Mouse (Mus musculus) midbrain, postnatal 0 days (tissue): ENCODE measurements around the gene Rps6. TPM values are rescaled to one million over a fixed set of nuclear protein-coding genes. Genes with fewer than 3 reads are reported as not detected.
"Not testable (repeated sequence)": the region's sequence is repeated elsewhere in the genome, so short reads cannot be mapped to it uniquely, and the experiment has no call there.

Experiments used
- ATAC-seq: fragments of 200-750 bp; cut with Nextera tagmentation; 2 replicates; pipeline ENCODE4 v1.8.0; 2017; ENCODE audit warnings: moderate number of reproducible peaks, mild to moderate bottlenecking, moderate TSS enrichment, moderate library complexity; ENCODE audit not compliant: low FRiP score
- DNase-seq: peaks from one replicate; pipeline ENCODE4 v3.0.0-alpha.2; 2015; ENCODE audit warnings: low spot score
- H3K27ac ChIP-seq: fragments of 300-500 bp; sonication (generic); 2 replicates; pipeline ENCODE4 v1.5.1; 2014; ENCODE audit warnings: low read depth, mild to moderate bottlenecking, low read length, mixed read lengths
- H3K27me3 ChIP-seq: fragments of 300-500 bp; sonication (generic); 2 replicates; pipeline ENCODE4 v1.6.1; 2014; ENCODE audit warnings: low read length, control low read depth, mixed read lengths; ENCODE audit not compliant: insufficient read depth
- H3K36me3 ChIP-seq: fragments of 300-500 bp; sonication (generic); 2 replicates; pipeline ENCODE4 v1.6.1; 2014; ENCODE audit warnings: low read length, control low read depth, mixed read lengths; ENCODE audit not compliant: insufficient read depth
- H3K4me1 ChIP-seq: fragments of 300-500 bp; sonication (generic); 2 replicates; pipeline ENCODE4 v1.6.1; 2014; ENCODE audit warnings: mild to moderate bottlenecking, control low read depth, antibody characterized with exemption, low read length, mixed read lengths; ENCODE audit not compliant: insufficient read depth
- H3K4me2 ChIP-seq: fragments of 300-500 bp; sonication (generic); 2 replicates; pipeline ENCODE4 v1.6.1; 2014; ENCODE audit warnings: low read depth, mild to moderate bottlenecking, low read length, mixed read lengths; ENCODE audit not compliant: poor library complexity, severe bottlenecking
- H3K4me3 ChIP-seq: fragments of 300-500 bp; sonication (generic); 2 replicates; pipeline ENCODE4 v1.5.1; 2014; ENCODE audit warnings: low read depth, mild to moderate bottlenecking, low read length, moderate library complexity
- H3K9ac ChIP-seq: fragments of 300-500 bp; sonication (generic); replicated peaks from 2 replicates; pipeline ENCODE4 v1.6.1; 2014; ENCODE audit warnings: mild to moderate bottlenecking, low read length, moderate library complexity, mixed read lengths; ENCODE audit not compliant: poor library complexity, severe bottlenecking
- H3K9me3 ChIP-seq: fragments of 300-500 bp; sonication (generic); 2 replicates; pipeline ENCODE4 v1.6.1; 2016; ENCODE audit warnings: low read length, control low read depth
- CTCF ChIP-seq: IDR thresholded peaks from 2 replicates; pipeline ENCODE4 v1.5.1; 2016; ENCODE audit warnings: antibody characterized with exemption, mild to moderate bottlenecking
- WGBS: fragments of 180-500 bp; shearing (Covaris S2); extraction: QIAGEN DNeasy Blood & Tissue Kit; methylation state at CpG from one replicate; pipeline ENCODE4 v1.1.7; 2014; 5-methylcytosine and 5-hydroxymethylcytosine counted together
- polyA plus RNA-seq: library from polyadenylated mRNA; unstranded; fragments of >200 nt; fragmentation: Nextera tagmentation; extraction: Ambion mirVana; gene quantifications from 2 replicates; pipeline ENCODE4 v1.2.1, GENCODE M21; 2015
- total RNA-seq: library from RNA; depleted of rRNA; stranded (reverse); fragments of >200 nt; gene quantifications from 2 replicates; pipeline ENCODE4 v1.2.3, GENCODE M21; 2014

Rps6 gene
- total and polyA plus RNA-seq, 2 experiments from 2014 or later = 310 to 941 TPM

DNA sequence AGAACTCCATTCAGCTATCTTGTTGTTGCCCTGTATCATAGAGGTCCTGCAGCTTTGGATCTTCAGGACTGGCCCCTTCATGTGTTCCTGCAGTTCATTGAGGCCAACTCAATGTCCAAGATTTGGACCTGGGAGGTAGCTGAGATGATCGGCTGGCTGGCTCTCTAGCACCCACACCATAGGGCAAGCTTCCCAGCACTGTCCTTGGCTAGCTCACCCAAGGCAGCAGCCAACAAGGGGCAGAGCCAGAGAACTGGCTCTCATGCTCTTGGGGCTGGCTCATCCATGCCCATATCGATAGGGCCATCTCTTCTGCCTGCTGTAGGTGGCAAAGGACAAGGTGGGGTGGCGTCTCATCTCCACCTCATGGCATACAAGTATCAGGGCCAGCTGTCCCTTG is 11.8 kb downstream of the Rps6 start:
- no peak overlapping the region for H3K4me3 ChIP-seq
- no peak overlapping the region for H3K4me2 ChIP-seq
- ATAC-seq = no peak
- H3K9me3 ChIP-seq = no peaks in the 10 kb centered on the region
- H3K4me1 ChIP-seq = no peaks in the 10 kb centered on the region
- no peak for TF ChIP-seq CTCF
- no peaks in the 10 kb centered on the region for H3K27me3 ChIP-seq
- no peak overlapping the region for H3K27ac ChIP-seq
- 100% methylated on average over 3 of the region's 3 CpGs for WGBS
- no peak for DNase-seq
- peaks cover 28% of the 10 kb centered on the region for H3K36me3 ChIP-seq
- H3K9ac ChIP-seq = no peak overlapping the region

DNA sequence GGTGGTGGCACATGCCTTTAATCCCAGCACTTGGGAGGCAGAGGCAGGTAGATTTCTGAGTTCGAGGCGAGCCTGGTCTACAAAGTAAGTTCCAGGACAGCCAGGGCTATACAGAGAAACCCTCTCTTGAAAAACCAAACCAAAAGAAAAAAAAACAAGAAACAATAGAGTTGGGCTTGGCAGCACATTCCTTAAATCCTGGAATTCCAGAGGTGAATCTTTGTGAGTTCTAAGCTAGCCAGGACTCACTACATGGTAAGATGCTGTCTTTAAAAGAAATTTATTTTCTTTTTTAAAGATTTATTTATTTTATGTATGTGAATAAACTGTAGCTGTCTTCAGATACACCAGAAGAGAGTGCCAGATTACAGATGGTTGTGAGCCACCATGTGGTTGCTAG is 16.1 kb downstream of the Rps6 start:
- not testable (repeated sequence) for ATAC-seq, H3K27me3 ChIP-seq, H3K9ac ChIP-seq, H3K27ac ChIP-seq, H3K4me3 ChIP-seq, DNase-seq, H3K9me3 ChIP-seq, H3K4me1 ChIP-seq, H3K4me2 ChIP-seq
- 100% methylated on average over 2 of the region's 2 CpGs for WGBS
- peaks cover 32% of the 10 kb centered on the region for H3K36me3 ChIP-seq

DNA sequence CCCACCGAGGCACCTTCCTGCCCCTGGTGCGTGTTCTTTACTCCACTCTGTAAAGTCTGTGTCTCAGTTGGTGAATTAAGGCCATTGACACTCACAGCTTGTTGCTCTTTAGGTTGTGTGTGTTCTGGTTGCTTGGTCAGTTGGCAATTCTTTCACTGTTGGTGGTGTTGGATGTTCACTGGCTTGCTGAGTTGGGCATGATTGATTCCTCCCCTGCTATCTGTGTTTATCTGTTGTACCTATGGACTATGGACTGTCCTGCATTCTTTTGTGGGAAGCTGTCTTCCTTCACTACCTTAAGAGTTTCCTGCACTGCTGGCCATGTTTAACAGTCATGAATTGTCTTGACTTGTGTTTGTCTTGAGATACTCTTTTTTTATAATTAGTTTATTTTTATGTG is 25.3 kb downstream of the Rps6 start:
- peaks cover 23% of the 10 kb centered on the region for H3K36me3 ChIP-seq
- H3K4me2 ChIP-seq = no peak overlapping the region
- H3K4me3 ChIP-seq = no peak overlapping the region
- 95% methylated on average over 2 of the region's 2 CpGs for WGBS
- H3K9me3 ChIP-seq = no peaks in the 10 kb centered on the region
- H3K27ac ChIP-seq = no peak overlapping the region
- H3K9ac ChIP-seq = no peak overlapping the region
- no peaks in the 10 kb centered on the region for H3K27me3 ChIP-seq
- ATAC-seq = no peak
- no peaks in the 10 kb centered on the region for H3K4me1 ChIP-seq
- no peak for DNase-seq
- TF ChIP-seq CTCF = no peak

- Histone ChIP-seq H3K4me1 (no peaks in the 10 kb centered on the region), H3K9ac (no peak overlapping the region), H3K27me3 (no peaks in the 10 kb centered on the region), H3K9me3 (no peaks in the 10 kb centered on the region), H3K36me3 (peaks cover 32% of the 10 kb centered on the region), H3K4me2 (no peak overlapping the region), H3K27ac (no peak overlapping the region), H3K4me3 (no peak overlapping the region)
- no peak for TF ChIP-seq CTCF
- ATAC-seq (no peak), DNase-seq (no peak)
- 88% methylated on average over 7 of the region's 7 CpGs for WGBS
Observed at GRCm38 (mm10) chr4:86825143-86825542, 32.1 kb downstream of the Rps6 start.

GRCm38 (mm10) chr4:86823169-86823568 is 34.0 kb downstream of the Rps6 start:
- no peak overlapping the region for H3K4me2 ChIP-seq
- peaks cover 25% of the 10 kb centered on the region for H3K36me3 ChIP-seq
- WGBS = 86% methylated on average over 2 of the region's 2 CpGs
- TF ChIP-seq CTCF = peak; percentile 85
- H3K27ac ChIP-seq = no peak overlapping the region
- DNase-seq (peak; percentile 75), ATAC-seq (no peak)
- no peaks in the 10 kb centered on the region for H3K27me3 ChIP-seq
- H3K4me1 ChIP-seq = no peaks in the 10 kb centered on the region
- no peaks in the 10 kb centered on the region for H3K9me3 ChIP-seq
- H3K9ac ChIP-seq = no peak overlapping the region
- no peak overlapping the region for H3K4me3 ChIP-seq

DNA sequence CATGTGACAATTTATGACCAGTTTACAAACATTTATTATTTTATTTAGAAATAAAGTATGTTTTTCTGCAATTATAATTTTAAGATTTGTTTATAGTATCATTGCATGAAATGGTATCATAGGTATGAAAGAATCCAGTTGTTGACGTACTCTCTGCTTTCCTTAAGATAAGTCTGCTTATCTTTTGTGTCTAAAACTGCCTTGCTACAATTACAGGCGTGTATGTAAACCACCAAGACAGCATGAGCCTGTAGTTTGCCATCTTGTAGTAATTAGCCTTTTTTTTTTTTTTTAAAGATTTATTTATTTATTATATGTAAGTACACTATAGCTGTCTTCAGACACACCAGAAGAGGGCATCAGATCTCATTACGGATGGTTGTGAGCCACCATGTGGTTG is 42.4 kb downstream of the Rps6 start:
- no peaks in the 10 kb centered on the region for H3K27me3 ChIP-seq
- no peak overlapping the region for H3K27ac ChIP-seq
- H3K9me3 ChIP-seq = no peaks in the 10 kb centered on the region
- H3K4me3 ChIP-seq = no peak overlapping the region
- H3K4me2 ChIP-seq = no peak overlapping the region
- no peak for ATAC-seq
- no peaks in the 10 kb centered on the region for H3K4me1 ChIP-seq
- no peak for DNase-seq
- 0 out of 2 replicates have a peak, but pooled peaks cover 3% of the 10 kb centered on the region for H3K36me3 ChIP-seq
- no peak for TF ChIP-seq CTCF
- 96% methylated on average over 2 of the region's 3 CpGs for WGBS
- no peak overlapping the region for H3K9ac ChIP-seq
